Mouse (Mus musculus): Measurements from ENCODE around the gene Slc38a9. TPM values are rescaled to one million over a fixed set of nuclear protein-coding genes. Genes with fewer than 3 reads are reported as not detected.

Gene Slc38a9
- total RNA-seq, 1 experiment, result 13.1 TPM

GRCm38 (mm10) chr13:112642897-112643296, 17.7 kb upstream of the Slc38a9 start:
- in situ Hi-C loops (cut with MboI; ENCODE audit: low sequenced_read_pairs in 2 of 2, unreplicated experiment in 2 of 2), result no loop called here
- DNase-seq (ENCODE audit: low read depth, low spot score), result no peak

GRCm38 (mm10) chr13:112644996-112645395, 15.6 kb upstream of the Slc38a9 start:
- Histone ChIP-seq H3K27ac (ENCODE audit: insufficient read depth, low read depth, low read length, poor library complexity, severe bottlenecking) (no peak overlapping the region), H3K4me1 (ENCODE audit: control insufficient read depth in 2 of 2, insufficient read depth in 2 of 2, low read length in 2 of 2, poor library complexity in 1 of 2) (no peaks in the 10 kb centered on the region), H3K9ac (ENCODE audit: insufficient read depth, low read depth, low read length, poor library complexity, severe bottlenecking) (no peak overlapping the region), H3K9me3 (ENCODE audit: control insufficient read depth, insufficient read depth, low read depth, low read length) (no peaks in the 10 kb centered on the region), H3K36me3 (ENCODE audit: control insufficient read depth, insufficient read depth, low read length, poor library complexity, severe bottlenecking) (no peaks in the 10 kb centered on the region), H3K4me3 (ENCODE audit: insufficient read depth in 1 of 2, low read depth in 1 of 2, low read length in 2 of 2, poor library complexity in 1 of 2, severe bottlenecking in 1 of 2) (no peak overlapping the region)
- DNase-seq (ENCODE audit: low read depth, low spot score), result no peak
- TF ChIP-seq HCFC1 (IDR thresholded peaks at IDR 0.05; ENCODE audit: borderline replicate concordance, insufficient read depth, low read length), result no peak
- no peak for TF ChIP-seq MAFK (IDR thresholded peaks at IDR 0.05; ENCODE audit: insufficient read depth, low read depth, low read length)
- TF ChIP-seq CHD2 (IDR thresholded peaks at IDR 0.05; ENCODE audit: low read depth, low read length), result no peak
- no peak for TF ChIP-seq ZNF384 (IDR thresholded peaks at IDR 0.05; ENCODE audit: low read depth, low read length)
- no peak for TF ChIP-seq ZC3H11A (IDR thresholded peaks at IDR 0.05; ENCODE audit: borderline replicate concordance, low read depth, low read length)
- in situ Hi-C loops (cut with MboI; ENCODE audit: low sequenced_read_pairs in 2 of 2, unreplicated experiment in 2 of 2), result no loop called here

More at GRCm38 (mm10) chr13:112642897-112643296, 17.7 kb upstream of the Slc38a9 start:
- no peaks in the 10 kb centered on the region for H3K4me1 ChIP-seq (ENCODE audit: control insufficient read depth in 2 of 2, insufficient read depth in 2 of 2, low read length in 2 of 2, poor library complexity in 1 of 2)
- no peaks in the 10 kb centered on the region for H3K36me3 ChIP-seq (ENCODE audit: control insufficient read depth, insufficient read depth, low read length, poor library complexity, severe bottlenecking)
- no peak overlapping the region for H3K27ac ChIP-seq (ENCODE audit: insufficient read depth, low read depth, low read length, poor library complexity, severe bottlenecking)
- TF ChIP-seq HCFC1 (IDR thresholded peaks at IDR 0.05; ENCODE audit: borderline replicate concordance, insufficient read depth, low read length) (no peak), ZC3H11A (IDR thresholded peaks at IDR 0.05; ENCODE audit: borderline replicate concordance, low read depth, low read length) (no peak), MAFK (IDR thresholded peaks at IDR 0.05; ENCODE audit: insufficient read depth, low read depth, low read length) (no peak), CHD2 (IDR thresholded peaks at IDR 0.05; ENCODE audit: low read depth, low read length) (no peak), ZNF384 (IDR thresholded peaks at IDR 0.05; ENCODE audit: low read depth, low read length) (no peak)
- H3K4me3 ChIP-seq (ENCODE audit: insufficient read depth in 1 of 2, low read depth in 1 of 2, low read length in 2 of 2, poor library complexity in 1 of 2, severe bottlenecking in 1 of 2), result no peak overlapping the region
- no peaks in the 10 kb centered on the region for H3K9me3 ChIP-seq (ENCODE audit: control insufficient read depth, insufficient read depth, low read depth, low read length)
- H3K9ac ChIP-seq (ENCODE audit: insufficient read depth, low read depth, low read length, poor library complexity, severe bottlenecking), result no peak overlapping the region

DNA sequence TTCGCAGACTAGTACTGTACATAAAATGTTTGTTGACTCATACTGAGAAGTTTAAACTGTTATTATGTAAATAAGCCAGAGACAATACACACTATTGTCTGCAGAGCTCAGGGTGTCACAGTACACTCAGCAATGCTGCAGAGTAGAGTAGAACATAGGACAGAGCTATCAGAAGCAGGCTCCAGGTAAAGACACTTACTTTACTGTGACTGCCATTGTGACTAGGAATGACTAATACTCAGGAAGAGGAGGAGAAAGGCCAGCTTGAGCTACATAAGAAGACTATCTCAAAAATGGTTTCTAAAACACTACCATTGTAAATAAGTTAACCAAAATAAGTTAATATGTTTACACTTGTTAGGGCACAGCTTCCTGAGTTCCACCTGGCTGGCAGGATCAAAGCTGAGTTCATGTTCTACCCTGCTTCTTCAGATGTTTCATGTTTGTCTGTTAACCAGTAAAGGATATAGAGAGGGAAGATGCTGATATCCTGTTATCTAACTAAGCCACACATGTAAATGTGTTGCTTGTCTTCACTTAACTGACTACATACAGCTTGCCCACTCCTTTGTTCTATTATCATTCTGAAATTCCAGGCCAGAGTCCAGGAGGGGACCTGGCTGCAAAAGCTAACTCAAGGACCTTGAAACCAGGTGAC, 14.9 kb upstream of the Slc38a9 start:
- no peaks in the 10 kb centered on the region for H3K36me3 ChIP-seq (ENCODE audit: control insufficient read depth, insufficient read depth, low read length, poor library complexity, severe bottlenecking)
- in situ Hi-C loops (cut with MboI; ENCODE audit: low sequenced_read_pairs in 2 of 2, unreplicated experiment in 2 of 2), result no loop called here
- TF ChIP-seq ZC3H11A (IDR thresholded peaks at IDR 0.05; ENCODE audit: borderline replicate concordance, low read depth, low read length), result no peak
- no peak for TF ChIP-seq CHD2 (IDR thresholded peaks at IDR 0.05; ENCODE audit: low read depth, low read length)
- no peak for TF ChIP-seq ZNF384 (IDR thresholded peaks at IDR 0.05; ENCODE audit: low read depth, low read length)
- TF ChIP-seq MAFK (IDR thresholded peaks at IDR 0.05; ENCODE audit: insufficient read depth, low read depth, low read length), result no peak
- no peak for TF ChIP-seq HCFC1 (IDR thresholded peaks at IDR 0.05; ENCODE audit: borderline replicate concordance, insufficient read depth, low read length)
- no peak for DNase-seq (ENCODE audit: low read depth, low spot score)
- no peaks in the 10 kb centered on the region for H3K9me3 ChIP-seq (ENCODE audit: control insufficient read depth, insufficient read depth, low read depth, low read length)
- no peak overlapping the region for H3K4me3 ChIP-seq (ENCODE audit: insufficient read depth in 1 of 2, low read depth in 1 of 2, low read length in 2 of 2, poor library complexity in 1 of 2, severe bottlenecking in 1 of 2)
- no peak overlapping the region for H3K27ac ChIP-seq (ENCODE audit: insufficient read depth, low read depth, low read length, poor library complexity, severe bottlenecking)
- H3K4me1 ChIP-seq (ENCODE audit: control insufficient read depth in 2 of 2, insufficient read depth in 2 of 2, low read length in 2 of 2, poor library complexity in 1 of 2), result no peaks in the 10 kb centered on the region
- no peak overlapping the region for H3K9ac ChIP-seq (ENCODE audit: insufficient read depth, low read depth, low read length, poor library complexity, severe bottlenecking)

GRCm38 (mm10) chr13:112651183-112651582, 9.4 kb upstream of the Slc38a9 start:
- in situ Hi-C loops (cut with MboI; ENCODE audit: low sequenced_read_pairs in 2 of 2, unreplicated experiment in 2 of 2), result no loop called here
- Histone ChIP-seq H3K36me3 (ENCODE audit: control insufficient read depth, insufficient read depth, low read length, poor library complexity, severe bottlenecking) (no peaks in the 10 kb centered on the region), H3K27ac (ENCODE audit: insufficient read depth, low read depth, low read length, poor library complexity, severe bottlenecking) (no peak overlapping the region), H3K4me1 (ENCODE audit: control insufficient read depth in 2 of 2, insufficient read depth in 2 of 2, low read length in 2 of 2, poor library complexity in 1 of 2) (no peaks in the 10 kb centered on the region), H3K9ac (ENCODE audit: insufficient read depth, low read depth, low read length, poor library complexity, severe bottlenecking) (no peak overlapping the region), H3K9me3 (ENCODE audit: control insufficient read depth, insufficient read depth, low read depth, low read length) (no peaks in the 10 kb centered on the region), H3K4me3 (ENCODE audit: insufficient read depth in 1 of 2, low read depth in 1 of 2, low read length in 2 of 2, poor library complexity in 1 of 2, severe bottlenecking in 1 of 2) (no peak overlapping the region)
- no peak for DNase-seq (ENCODE audit: low read depth, low spot score)
- TF ChIP-seq HCFC1 (IDR thresholded peaks at IDR 0.05; ENCODE audit: borderline replicate concordance, insufficient read depth, low read length), result no peak
- TF ChIP-seq MAFK (IDR thresholded peaks at IDR 0.05; ENCODE audit: insufficient read depth, low read depth, low read length), result no peak
- peak; percentile 63; the same call in 1 of the 2 replicates for TF ChIP-seq ZNF384 (IDR thresholded peaks at IDR 0.05; ENCODE audit: low read depth, low read length)
